Mouse (Mus musculus) cortical plate, adult 2 months (tissue): ENCODE data around the gene Fbxw8. TPM values are rescaled to one million over a fixed set of nuclear protein-coding genes. Genes with fewer than 3 reads are reported as not detected.

ENCODE experiments used
- H3K27ac ChIP-seq: fragments of 200-500 bp; 2 replicates; pipeline ENCODE4 v1.5.1; 2012; ENCODE audit warnings: low read length, control low read depth, inconsistent platforms; ENCODE audit not compliant: insufficient read depth
- H3K4me1 ChIP-seq: fragments of 200-500 bp; 2 replicates; pipeline ENCODE4 v1.6.1; 2011; ENCODE audit warnings: low read length; ENCODE audit not compliant: control insufficient read depth, insufficient read depth
- H3K4me3 ChIP-seq: fragments of 200-500 bp; 2 replicates; pipeline ENCODE4 v1.5.1; 2011; ENCODE audit warnings: mild to moderate bottlenecking, low read length, control low read depth; ENCODE audit not compliant: insufficient read depth
- CTCF ChIP-seq: fragments of 200-500 bp; IDR thresholded peaks from 2 replicates; pipeline ENCODE4 v1.5.1; 2011; ENCODE audit warnings: mild to moderate bottlenecking, control low read depth, low read length; ENCODE audit not compliant: insufficient read depth; ENCODE audit errors: extremely low read depth
- POLR2A ChIP-seq: fragments of 200-500 bp; IDR thresholded peaks from 2 replicates; pipeline ENCODE4 v1.6.1; 2011; ENCODE audit warnings: mild to moderate bottlenecking, low read length, control low read depth; ENCODE audit not compliant: insufficient read depth; ENCODE audit errors: extremely low read depth
- polyA plus RNA-seq: library from polyadenylated mRNA; depleted of rRNA; stranded (reverse); fragments of >200 nt; gene quantifications from 2 replicates; pipeline ENCODE4 v1.2.3, GENCODE M21; 2012; rRNA removed

Fbxw8 gene
- 31.8 and 31.9 TPM in 2 replicates for polyA plus RNA-seq

- TF ChIP-seq CTCF (no peak), POLR2A (peak; percentile 82)
- H3K27ac ChIP-seq = no peak within 1 kb of the TSS
- H3K4me1 ChIP-seq = no peaks in the 10 kb centered on the region; the same call in 1 of the 2 replicates
Observed at GRCm38 (mm10) chr5:118154839-118155564, at the start of gene Fbxw8. TSS of gene Fbxw8 (minus strand) at chr5:118155464.

GRCm38 (mm10) chr5:118204675-118205440 lies 49.6 kb upstream of the Fbxw8 start:
- no peaks in the 10 kb centered on the region for H3K4me1 ChIP-seq
- no peak overlapping the region for H3K4me3 ChIP-seq
- H3K27ac ChIP-seq = no peak overlapping the region
- TF ChIP-seq POLR2A (no peak), CTCF (no peak)

More at GRCm38 (mm10) chr5:118154839-118155564, at the start of gene Fbxw8:
- H3K4me3 ChIP-seq = peak within 1 kb of the TSS; percentile 83

- Histone ChIP-seq H3K27ac (no peak overlapping the region), H3K4me1 (no peaks in the 10 kb centered on the region), H3K4me3 (no peak overlapping the region)
- TF ChIP-seq CTCF = no peak
- no peak for TF ChIP-seq POLR2A
Observed at GRCm38 (mm10) chr5:118199670-118200069, 44.4 kb upstream of the Fbxw8 start.

GRCm38 (mm10) chr5:118197421-118197820 lies 42.2 kb upstream of the Fbxw8 start:
- no peaks in the 10 kb centered on the region for H3K4me1 ChIP-seq
- TF ChIP-seq POLR2A (no peak), CTCF (no peak)
- no peak overlapping the region for H3K4me3 ChIP-seq
- H3K27ac ChIP-seq = no peak overlapping the region

GRCm38 (mm10) chr5:118192221-118192620 lies 37.0 kb upstream of the Fbxw8 start:
- Histone ChIP-seq H3K27ac (no peak overlapping the region), H3K4me1 (peaks cover 1% of the 10 kb centered on the region; the same call in 1 of the 2 replicates), H3K4me3 (no peak overlapping the region)
- TF ChIP-seq POLR2A = no peak
- no peak for TF ChIP-seq CTCF

- Histone ChIP-seq H3K4me1 (peaks cover 1% of the 10 kb centered on the region; the same call in 1 of the 2 replicates), H3K4me3 (no peak overlapping the region), H3K27ac (no peak overlapping the region)
- TF ChIP-seq CTCF = no peak
- TF ChIP-seq POLR2A = no peak
Observed at GRCm38 (mm10) chr5:118190491-118190890, 35.2 kb upstream of the Fbxw8 start.

GRCm38 (mm10) chr5:118188356-118188755 lies 33.1 kb upstream of the Fbxw8 start:
- TF ChIP-seq CTCF = no peak
- no peak for TF ChIP-seq POLR2A
- Histone ChIP-seq H3K4me1 (peaks cover 1% of the 10 kb centered on the region; the same call in 1 of the 2 replicates), H3K4me3 (no peak overlapping the region), H3K27ac (no peak overlapping the region)

GRCm38 (mm10) chr5:118186903-118187633 lies 31.8 kb upstream of the Fbxw8 start:
- Histone ChIP-seq H3K4me3 (no peak overlapping the region), H3K27ac (no peak overlapping the region), H3K4me1 (peaks cover 1% of the 10 kb centered on the region; the same call in 1 of the 2 replicates)
- TF ChIP-seq CTCF = no peak
- TF ChIP-seq POLR2A = no peak

- Histone ChIP-seq H3K27ac (no peak overlapping the region), H3K4me1 (peaks cover 1% of the 10 kb centered on the region; the same call in 1 of the 2 replicates), H3K4me3 (no peak overlapping the region)
- TF ChIP-seq POLR2A (no peak), CTCF (no peak)
Observed at GRCm38 (mm10) chr5:118177640-118178039, 22.4 kb upstream of the Fbxw8 start.

GRCm38 (mm10) chr5:118175137-118175536 lies 19.9 kb upstream of the Fbxw8 start:
- TF ChIP-seq POLR2A (no peak), CTCF (no peak)
- Histone ChIP-seq H3K4me3 (no peak overlapping the region), H3K27ac (no peak overlapping the region), H3K4me1 (peaks cover 1% of the 10 kb centered on the region; the same call in 1 of the 2 replicates)
